In genomic region chr6:47284794-47285193, GRCm38 (mm10) we compare ENCODE assay signal across 18 mouse cellular contexts.
DNase-seq lines count a peak whose midpoint lies in the region; ATAC-seq and TF ChIP-seq lines count a peak whose summit lies in the region.
"Had no signal": no experiment of that assay in that cellular context is flagged by ENCODE, and none has a peak within 500 bp of the region (broad histone marks: within the 10 kb centered on the region; RNA-seq: fewer than 3 reads in every experiment).

No protein-coding gene starts in this region.

- intact Hi-C loops in left cerebral cortex, adult 2 months (cut with DNase I), result no loop called here
- intact Hi-C loops in left cerebral cortex, postnatal 25 days (cut with DNase I), result loop anchor here (5.0 kb wide), 1 partner anchor 87 kb away; no protein-coding TSS in a partner anchor

- H3K27ac ChIP-seq in left cerebral cortex, adult 2 months, result no peak overlapping the region
- H3K27ac ChIP-seq: heart, embryonic 10.5 days; limb, embryonic 15.5 days had no signal

- ATAC-seq in common myeloid progenitor, adult 5-6 weeks (replicated peaks; ENCODE audit: low read depth, poor library complexity, severe bottlenecking), result 0 out of 2 replicates have a peak, but pooled peaks have one; percentile 47
- ATAC-seq in frontal cortex, adult (ENCODE audit: low TSS enrichment), result no peak
- ATAC-seq: activated CD4-positive, CD25-positive, alpha-beta regulatory T cell, adult 4 months; inflammation-experienced regulatory T-cells, adult 6 months had no signal

- no peak overlapping the region for H3K4me3 ChIP-seq in left cerebral cortex, adult 2 months
- H3K4me3 ChIP-seq: erythroblast, embryonic 14.5 days; heart, embryonic 10.5 days; limb, embryonic 15.5 days; myocyte had no signal

- peak; percentile 11 for TF ChIP-seq CTCF in left cerebral cortex, adult 2 months (IDR thresholded peaks at IDR 0.05)

- no peak for DNase-seq in left cerebral cortex, adult 2 months (ENCODE audit: extremely low spot score in 1 of 2, low spot score in 2 of 2)
- DNase-seq in left cerebral cortex, postnatal 25 days (ENCODE audit: low spot score in 2 of 2), result no peak
- DNase-seq in 416B (ENCODE audit: low read depth), result peak; percentile 36
- peak; percentile 8 for DNase-seq in CD4-positive helper T cell, adult 2 months (ENCODE audit: low read depth, low spot score)
- DNase-seq in testis, postnatal 14 days (ENCODE audit: low spot score), result no peak
- DNase-seq: adrenal gland, postnatal 36 days; cerebellum, postnatal 10 days; gastrocnemius, postnatal 36 days; heart, postnatal 36 days; thymus, adult 2 months had no signal

Comparison
In these comparisons a context has a peak if more than half of its experiments do, and no peak if none do; other contexts are left out.
1. DNase-seq: peak in 416B (single experiment) and CD4-positive helper T cell, adult 2 months (single experiment); none in left cerebral cortex, adult 2 months (0 of 2), left cerebral cortex, postnatal 25 days (0 of 2) and testis, postnatal 14 days (single experiment).